In genomic region chr15:43585751-43586150, GRCm38 (mm10) we compare ENCODE assay signal across 14 mouse cellular contexts.
DNase-seq lines count a peak whose midpoint lies in the region.
"Had no signal": no experiment of that assay in that cellular context is flagged by ENCODE, and none has a peak within 500 bp of the region (broad histone marks: within the 10 kb centered on the region; RNA-seq: fewer than 3 reads in every experiment).

No protein-coding gene starts in this region.

- peak; percentile 16 for DNase-seq in layer of hippocampus, adult 9-11 months
- DNase-seq in layer of hippocampus, postnatal 14 days (ENCODE audit: low spot score in 2 of 2) = no peak
- DNase-seq in 416B (ENCODE audit: low read depth) = peak; percentile 2
- peak; percentile 88 for DNase-seq in Muller cell, postnatal 12 days (ENCODE audit: inconsistent ontology term)
- peak; percentile 49 for DNase-seq in fibroblast of lung, adult 2 months (ENCODE audit: low read depth)
- DNase-seq in cerebellum, adult 11 months = no peak
- no peak for DNase-seq in gastrocnemius, postnatal 10 days
- DNase-seq: adrenal gland, postnatal 36 days; cerebellum, adult 18-20 months; cerebellum, postnatal 14 days; gastrocnemius, adult 2 months; heart, postnatal 4 days; kidney, adult 8-10 months; kidney, postnatal 10 days had no signal

Comparison
In these comparisons a context has a peak if more than half of its experiments do, and no peak if none do; other contexts are left out.
1. DNase-seq: peak in layer of hippocampus, adult 9-11 months (single experiment), 416B (single experiment), Muller cell, postnatal 12 days (single experiment) and fibroblast of lung, adult 2 months (single experiment); none in layer of hippocampus, postnatal 14 days (0 of 2), cerebellum, adult 11 months (single experiment) and gastrocnemius, postnatal 10 days (single experiment).